Mouse (Mus musculus): ENCODE results near the gene Nusap1. TPM values are rescaled to one million over a fixed set of nuclear protein-coding genes. Genes with fewer than 3 reads are reported as not detected.
"Not testable (repeated sequence)": the region's sequence is repeated elsewhere in the genome, so short reads cannot be mapped to it uniquely, and the experiment has no call there.

Gene Nusap1
- polyA plus RNA-seq, 1 experiment from 2014 or later, result 3.9 TPM

DNA sequence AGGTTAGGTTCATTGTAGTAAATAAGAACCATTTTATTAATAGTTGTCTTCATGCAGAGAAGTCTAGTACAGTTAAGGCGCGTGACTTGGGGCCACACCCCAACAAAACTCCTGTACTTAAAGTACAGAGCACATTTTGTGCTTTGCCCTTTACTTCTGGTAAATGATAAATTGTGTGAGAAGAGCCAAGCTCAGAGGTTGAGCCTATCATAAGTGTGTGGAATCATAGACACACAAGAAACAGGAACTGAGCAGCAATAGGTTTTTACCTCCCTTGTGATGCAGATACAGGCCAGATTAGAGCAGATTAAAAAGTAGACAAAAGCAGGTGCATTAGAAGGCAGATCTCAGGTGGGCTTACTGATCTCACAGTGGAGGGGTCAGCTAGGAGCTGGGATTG is 3.2 kb downstream of the Nusap1 start:
- H3K9me3 ChIP-seq (ENCODE audit: low read length), result no peaks in the 10 kb centered on the region
- H3K9ac ChIP-seq (replicated peaks; ENCODE audit: low read depth), result 0 out of 2 replicates have a peak overlapping the region, but pooled peaks have one; percentile 23
- H3K4me3 ChIP-seq (ENCODE audit: low read depth, low read length), result no peak overlapping the region
- no peak for ATAC-seq
- H3K27me3 ChIP-seq (replicated peaks; ENCODE audit: insufficient read depth, low read length), result no peaks in the 10 kb centered on the region
- no peak overlapping the region for H3K27ac ChIP-seq (ENCODE audit: low read length)
- no peak for TF ChIP-seq EP300 (IDR thresholded peaks at IDR 0.05)
- no peak for TF ChIP-seq CTCF (IDR thresholded peaks at IDR 0.05)
- no peaks in the 10 kb centered on the region for H3K36me3 ChIP-seq (ENCODE audit: insufficient read depth, low read length)
- H3K4me2 ChIP-seq (replicated peaks; ENCODE audit: low read depth, low read length), result no peak overlapping the region
- DNase-seq (ENCODE audit: low spot score), result no peak
- 89% methylated on average over 2 of the region's 2 CpGs for WGBS
- H3K4me1 ChIP-seq (ENCODE audit: insufficient read depth, low read depth, low read length), result peaks cover 8% of the 10 kb centered on the region; the same call in 1 of the 2 replicates

DNA sequence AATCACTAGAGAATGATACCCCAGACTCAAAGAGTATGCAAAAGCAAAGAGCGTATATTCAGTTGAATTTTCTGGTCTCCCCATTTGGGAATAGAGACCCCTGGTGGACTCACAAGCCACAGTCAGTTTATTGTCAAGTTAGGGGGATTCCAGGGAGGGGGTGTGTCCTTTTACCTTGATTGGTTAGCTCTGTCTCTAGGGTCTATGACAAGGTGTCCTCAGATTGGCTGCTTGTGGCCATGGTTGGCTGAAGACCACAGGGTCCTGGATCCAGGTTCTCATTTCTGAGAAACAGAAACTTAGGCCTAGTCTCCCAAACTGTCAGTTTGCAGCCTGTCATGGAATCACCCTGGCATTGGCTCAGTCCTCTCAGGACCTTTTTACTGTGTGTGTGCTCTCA is 18.7 kb downstream of the Nusap1 start:
- ATAC-seq (no peak), DNase-seq (ENCODE audit: low spot score) (no peak)
- TF ChIP-seq CTCF (IDR thresholded peaks at IDR 0.05), result peak; percentile 30; the same call in 1 of the 2 replicates
- TF ChIP-seq EP300 (IDR thresholded peaks at IDR 0.05), result no peak
- Histone ChIP-seq H3K9ac (replicated peaks; ENCODE audit: low read depth) (no peak overlapping the region), H3K36me3 (ENCODE audit: insufficient read depth, low read length) (no peaks in the 10 kb centered on the region; the same call in 1 of the 2 replicates), H3K4me3 (ENCODE audit: low read depth, low read length) (no peak overlapping the region), H3K27me3 (replicated peaks; ENCODE audit: insufficient read depth, low read length) (no peaks in the 10 kb centered on the region), H3K9me3 (ENCODE audit: low read length) (no peaks in the 10 kb centered on the region), H3K4me2 (replicated peaks; ENCODE audit: low read depth, low read length) (no peak overlapping the region), H3K27ac (ENCODE audit: low read length) (no peak overlapping the region), H3K4me1 (ENCODE audit: insufficient read depth, low read depth, low read length) (no peaks in the 10 kb centered on the region)
- 87% methylated on average over 1 of the region's 1 CpGs for WGBS

DNA sequence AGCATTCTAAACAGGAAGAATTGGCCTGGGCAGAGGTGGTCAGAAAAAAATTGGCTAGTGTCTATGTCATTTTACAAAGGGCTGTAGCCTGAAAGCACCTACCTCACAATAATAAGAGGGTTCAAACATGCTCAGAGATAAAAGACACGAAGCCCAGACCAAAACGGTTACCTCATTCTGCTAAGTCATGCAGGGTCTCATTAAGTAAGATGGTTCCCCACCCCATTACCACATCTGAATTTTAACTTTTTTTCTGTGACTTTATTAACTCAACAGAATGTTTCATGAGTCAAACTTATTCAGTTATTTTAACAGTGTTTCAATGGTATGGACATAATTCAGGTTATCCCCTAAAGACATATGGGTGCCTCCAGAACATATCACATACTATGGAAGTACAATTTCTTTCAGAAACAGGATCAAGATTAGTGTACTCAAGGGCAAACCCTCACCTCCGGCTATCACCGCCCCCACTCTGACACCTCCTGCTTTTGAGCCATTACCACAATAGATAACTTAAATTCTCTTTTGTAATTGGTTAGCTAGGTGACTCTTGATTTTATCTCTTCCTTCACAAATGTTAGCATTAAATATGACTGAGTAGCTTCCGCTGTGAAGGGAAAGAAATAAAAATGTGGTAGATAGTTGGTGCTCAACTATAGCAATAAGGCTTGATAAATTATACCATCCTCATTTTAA is 23.3 kb downstream of the Nusap1 start:
- Histone ChIP-seq H3K4me3 (ENCODE audit: low read depth, low read length) (no peak overlapping the region), H3K9ac (replicated peaks; ENCODE audit: low read depth) (no peak overlapping the region), H3K9me3 (ENCODE audit: low read length) (no peaks in the 10 kb centered on the region), H3K36me3 (ENCODE audit: insufficient read depth, low read length) (no peaks in the 10 kb centered on the region; the same call in 1 of the 2 replicates), H3K4me2 (replicated peaks; ENCODE audit: low read depth, low read length) (no peak overlapping the region), H3K4me1 (ENCODE audit: insufficient read depth, low read depth, low read length) (no peaks in the 10 kb centered on the region), H3K27me3 (replicated peaks; ENCODE audit: insufficient read depth, low read length) (no peaks in the 10 kb centered on the region), H3K27ac (ENCODE audit: low read length) (no peak overlapping the region)
- WGBS, result 94% methylated on average over 5 of the region's 5 CpGs
- ATAC-seq (no peak), DNase-seq (ENCODE audit: low spot score) (no peak)
- no peak for TF ChIP-seq EP300 (IDR thresholded peaks at IDR 0.05)
- TF ChIP-seq CTCF (IDR thresholded peaks at IDR 0.05), result no peak

DNA sequence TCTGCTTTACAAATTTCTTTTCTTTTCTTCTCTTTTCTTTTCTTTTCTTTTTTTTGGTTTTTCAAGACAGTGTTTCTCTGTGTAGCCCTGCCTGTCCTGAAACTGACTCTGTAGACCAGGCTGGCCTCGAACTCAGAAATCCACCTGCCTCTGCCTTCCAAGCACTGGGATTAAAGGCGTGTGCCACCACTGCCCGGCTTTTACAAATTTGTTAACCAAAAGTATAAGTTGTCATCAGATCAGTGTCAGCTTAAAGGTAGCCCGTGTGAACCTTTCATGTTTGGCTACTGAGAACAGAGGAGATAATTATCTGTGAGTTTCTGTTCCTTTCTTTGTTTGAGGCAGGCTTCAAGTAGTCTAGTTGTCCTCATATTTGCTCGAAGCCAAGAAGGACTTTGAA is 26.2 kb downstream of the Nusap1 start:
- no peak for DNase-seq (ENCODE audit: low spot score)
- Histone ChIP-seq H3K36me3 (ENCODE audit: insufficient read depth, low read length) (no peaks in the 10 kb centered on the region), H3K4me3 (ENCODE audit: low read depth, low read length) (no peak overlapping the region), H3K27me3 (replicated peaks; ENCODE audit: insufficient read depth, low read length) (no peaks in the 10 kb centered on the region), H3K4me2 (replicated peaks; ENCODE audit: low read depth, low read length) (no peak overlapping the region), H3K27ac (ENCODE audit: low read length) (no peak overlapping the region), H3K4me1 (ENCODE audit: insufficient read depth, low read depth, low read length) (no peaks in the 10 kb centered on the region), H3K9ac (replicated peaks; ENCODE audit: low read depth) (no peak overlapping the region), H3K9me3 (ENCODE audit: low read length) (no peaks in the 10 kb centered on the region)
- TF ChIP-seq CTCF (IDR thresholded peaks at IDR 0.05) (no peak), EP300 (IDR thresholded peaks at IDR 0.05) (no peak)
- 85% methylated on average over 5 of the region's 5 CpGs for WGBS
- no peak for ATAC-seq

DNA sequence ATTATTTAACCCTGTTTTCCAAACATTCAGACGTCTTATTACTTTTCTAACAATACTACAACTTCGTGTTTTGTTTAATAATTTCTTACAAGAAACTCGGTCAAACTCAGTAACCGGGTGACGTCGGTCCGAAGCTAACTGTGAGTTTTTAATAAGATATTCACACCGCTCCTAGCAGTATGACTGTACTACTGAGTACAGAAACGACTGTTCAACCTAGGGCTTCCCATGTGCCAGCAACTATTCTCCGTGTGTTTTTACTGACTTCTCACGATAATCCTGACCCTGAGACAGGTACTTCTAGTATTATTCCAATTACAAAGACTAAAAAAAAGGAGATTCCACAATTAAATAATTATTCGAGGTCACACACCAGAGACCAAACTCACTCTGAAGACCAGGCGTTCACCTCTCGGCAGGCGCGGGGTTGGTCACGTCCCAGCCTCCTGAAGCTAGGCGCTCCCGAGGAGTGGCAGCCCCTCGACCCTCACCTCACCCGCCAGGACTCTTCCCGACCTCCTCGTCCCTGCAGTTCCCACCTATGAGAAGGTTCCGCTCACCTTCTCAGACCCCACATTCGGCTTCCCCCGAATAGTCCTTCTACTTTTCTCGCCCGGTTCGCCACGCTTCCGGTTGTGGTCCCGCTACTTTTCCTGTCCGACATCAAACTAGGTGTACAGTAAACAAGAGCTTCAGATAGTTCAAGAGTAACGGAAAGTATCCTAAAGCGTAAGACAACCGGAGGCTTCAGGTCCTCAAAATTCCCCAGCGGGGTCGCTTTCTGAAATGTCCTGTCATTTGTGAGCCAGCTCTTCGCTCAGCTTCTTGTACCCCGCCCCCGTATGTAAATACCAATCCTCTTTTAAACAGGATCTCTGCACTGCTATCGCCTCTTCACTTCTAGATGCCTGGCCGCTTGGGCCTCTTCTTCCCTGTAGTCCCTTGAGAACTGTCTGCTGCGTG is 44.4 kb downstream of the Nusap1 start, which contains the start of gene Ndufaf1:
Ndufaf1 (minus strand) TSS at position 608 of the 963 bp plus-strand sequence.
- peak; percentile 89 for ATAC-seq
- Histone ChIP-seq H3K4me3 (ENCODE audit: low read depth, low read length) (peak within 1 kb of the TSS; percentile 81), H3K9ac (replicated peaks; ENCODE audit: low read depth) (peak within 1 kb of the TSS; percentile 75), H3K27me3 (replicated peaks; ENCODE audit: insufficient read depth, low read length) (no peaks in the 10 kb centered on the region), H3K27ac (ENCODE audit: low read length) (0 out of 2 replicates have a peak within 1 kb of the TSS, but pooled peaks have one; percentile 20), H3K4me1 (ENCODE audit: insufficient read depth, low read depth, low read length) (peaks cover 4% of the 10 kb centered on the region; the same call in 1 of the 2 replicates), H3K36me3 (ENCODE audit: insufficient read depth, low read length) (no peaks in the 10 kb centered on the region), H3K4me2 (replicated peaks; ENCODE audit: low read depth, low read length) (peak within 1 kb of the TSS; percentile 66), H3K9me3 (ENCODE audit: low read length) (no peaks in the 10 kb centered on the region)
- DNase-seq (ENCODE audit: low spot score), result peak; percentile 72
- WGBS, result 1% methylated on average over 44 of the region's 44 CpGs
- TF ChIP-seq EP300 (IDR thresholded peaks at IDR 0.05), result no peak
- TF ChIP-seq CTCF (IDR thresholded peaks at IDR 0.05), result no peak

DNA sequence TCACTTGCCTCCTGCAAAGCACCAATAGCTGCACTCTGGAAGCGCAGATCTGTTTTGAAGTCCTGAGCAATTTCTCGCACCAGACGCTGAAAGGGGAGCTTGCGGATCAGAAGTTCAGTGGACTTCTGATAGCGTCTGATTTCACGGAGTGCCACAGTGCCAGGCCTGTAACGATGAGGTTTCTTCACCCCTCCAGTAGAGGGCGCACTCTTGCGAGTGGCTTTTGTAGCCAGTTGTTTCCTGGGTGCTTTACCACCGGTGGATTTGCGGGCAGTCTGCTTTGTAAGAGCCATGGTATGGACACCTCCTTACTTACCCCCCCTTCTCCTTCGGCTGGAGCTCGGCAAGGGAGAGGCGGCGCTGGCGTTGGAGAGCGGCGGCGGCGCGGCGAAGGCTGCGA is 47.6 kb downstream of the Nusap1 start:
- H3K4me2 ChIP-seq (replicated peaks; ENCODE audit: low read depth, low read length); H3K4me3 ChIP-seq (ENCODE audit: low read depth, low read length); ATAC-seq; H3K9ac ChIP-seq (replicated peaks; ENCODE audit: low read depth); H3K36me3 ChIP-seq (ENCODE audit: insufficient read depth, low read length); H3K27ac ChIP-seq (ENCODE audit: low read length); H3K27me3 ChIP-seq (replicated peaks; ENCODE audit: insufficient read depth, low read length); H3K4me1 ChIP-seq (ENCODE audit: insufficient read depth, low read depth, low read length); DNase-seq (ENCODE audit: low spot score); H3K9me3 ChIP-seq (ENCODE audit: low read length): not testable (repeated sequence)
- peak; percentile 11; the same call in 1 of the 2 replicates for TF ChIP-seq CTCF (IDR thresholded peaks at IDR 0.05)
- 66% methylated on average over 18 of the region's 23 CpGs for WGBS
